Mouse (Mus musculus): Measurements from ENCODE around the gene Gm30302. TPM values are rescaled to one million over a fixed set of nuclear protein-coding genes. Genes with fewer than 3 reads are reported as not detected.
"Not testable (repeated sequence)": the region's sequence is repeated elsewhere in the genome, so short reads cannot be mapped to it uniquely, and the experiment has no call there.

Gm30302 gene
- polyA plus RNA-seq, 1 experiment from 2014 or later: not detected

- not testable (repeated sequence) for ATAC-seq (replicated peaks); H3K36me3 ChIP-seq (replicated peaks); H3K9me3 ChIP-seq; H3K27me3 ChIP-seq (replicated peaks); H3K9ac ChIP-seq; H3K4me1 ChIP-seq; H3K4me2 ChIP-seq; H3K27ac ChIP-seq; H3K4me3 ChIP-seq
Observed at GRCm38 (mm10) chr13:49771536-49771935, 27.3 kb downstream of the Gm30302 start.

- no peaks in the 10 kb centered on the region for H3K9me3 ChIP-seq
- no peak overlapping the region for H3K4me3 ChIP-seq
- H3K27ac ChIP-seq: no peak overlapping the region
- H3K36me3 ChIP-seq (replicated peaks): no peaks in the 10 kb centered on the region
- H3K27me3 ChIP-seq (replicated peaks): no peaks in the 10 kb centered on the region
- 87% methylated on average over 16 of the region's 16 CpGs for WGBS
- H3K4me1 ChIP-seq: no peaks in the 10 kb centered on the region
- no peak for ATAC-seq (replicated peaks)
- no peak overlapping the region for H3K4me2 ChIP-seq
- no peak overlapping the region for H3K9ac ChIP-seq
Observed at GRCm38 (mm10) chr13:49769111-49769510, 29.7 kb downstream of the Gm30302 start.

GRCm38 (mm10) chr13:49768048-49768447 lies 30.8 kb downstream of the Gm30302 start:
- no peak for ATAC-seq (replicated peaks)
- Histone ChIP-seq H3K27ac (no peak overlapping the region), H3K4me3 (no peak overlapping the region), H3K27me3 (replicated peaks) (no peaks in the 10 kb centered on the region), H3K9me3 (no peaks in the 10 kb centered on the region), H3K4me2 (no peak overlapping the region), H3K36me3 (replicated peaks) (no peaks in the 10 kb centered on the region), H3K4me1 (no peaks in the 10 kb centered on the region), H3K9ac (no peak overlapping the region)
- WGBS: 95% methylated on average over 2 of the region's 2 CpGs

- no peaks in the 10 kb centered on the region for H3K9me3 ChIP-seq
- no peaks in the 10 kb centered on the region for H3K27me3 ChIP-seq (replicated peaks)
- ATAC-seq (replicated peaks): no peak; the same call in 1 of the 2 replicates
- H3K9ac ChIP-seq: no peak overlapping the region
- H3K4me3 ChIP-seq: no peak overlapping the region
- H3K4me1 ChIP-seq: no peaks in the 10 kb centered on the region
- WGBS: 67% methylated on average over 9 of the region's 9 CpGs
- no peak overlapping the region for H3K27ac ChIP-seq
- H3K4me2 ChIP-seq: no peak overlapping the region
- H3K36me3 ChIP-seq (replicated peaks): no peaks in the 10 kb centered on the region
Observed at GRCm38 (mm10) chr13:49766269-49766668, 32.5 kb downstream of the Gm30302 start.

GRCm38 (mm10) chr13:49765306-49765705 lies 33.5 kb downstream of the Gm30302 start:
- Histone ChIP-seq H3K4me3 (no peak overlapping the region), H3K9ac (no peak overlapping the region), H3K27me3 (replicated peaks) (no peaks in the 10 kb centered on the region), H3K36me3 (replicated peaks) (no peaks in the 10 kb centered on the region), H3K4me1 (no peaks in the 10 kb centered on the region), H3K4me2 (no peak overlapping the region), H3K27ac (no peak overlapping the region), H3K9me3 (no peaks in the 10 kb centered on the region)
- ATAC-seq (replicated peaks): no peak
- 82% methylated on average over 8 of the region's 8 CpGs for WGBS

- Histone ChIP-seq H3K4me2 (no peak overlapping the region), H3K4me3 (no peak overlapping the region), H3K9ac (no peak overlapping the region), H3K27ac (no peak overlapping the region), H3K4me1 (no peaks in the 10 kb centered on the region), H3K27me3 (replicated peaks) (no peaks in the 10 kb centered on the region), H3K36me3 (replicated peaks) (no peaks in the 10 kb centered on the region), H3K9me3 (no peaks in the 10 kb centered on the region)
- no peak for ATAC-seq (replicated peaks)
- WGBS: 87% methylated on average over 14 of the region's 14 CpGs
Observed at GRCm38 (mm10) chr13:49762208-49762607, 36.6 kb downstream of the Gm30302 start.

GRCm38 (mm10) chr13:49760675-49761074 lies 38.1 kb downstream of the Gm30302 start:
- WGBS: 64% methylated on average over 1 of the region's 1 CpGs
- H3K4me1 ChIP-seq: no peaks in the 10 kb centered on the region
- no peak overlapping the region for H3K4me2 ChIP-seq
- no peaks in the 10 kb centered on the region for H3K36me3 ChIP-seq (replicated peaks)
- no peak overlapping the region for H3K27ac ChIP-seq
- H3K9me3 ChIP-seq: no peaks in the 10 kb centered on the region
- ATAC-seq (replicated peaks): no peak
- H3K4me3 ChIP-seq: no peak overlapping the region
- no peak overlapping the region for H3K9ac ChIP-seq
- H3K27me3 ChIP-seq (replicated peaks): no peaks in the 10 kb centered on the region

GRCm38 (mm10) chr13:49757966-49758365 lies 40.8 kb downstream of the Gm30302 start:
- 88% methylated on average over 4 of the region's 4 CpGs for WGBS
- H3K4me2 ChIP-seq: no peak overlapping the region
- H3K9ac ChIP-seq: no peak overlapping the region
- H3K36me3 ChIP-seq (replicated peaks): no peaks in the 10 kb centered on the region
- no peaks in the 10 kb centered on the region for H3K9me3 ChIP-seq
- H3K4me1 ChIP-seq: no peaks in the 10 kb centered on the region
- no peaks in the 10 kb centered on the region for H3K27me3 ChIP-seq (replicated peaks)
- H3K27ac ChIP-seq: no peak overlapping the region
- ATAC-seq (replicated peaks): no peak
- H3K4me3 ChIP-seq: no peak overlapping the region

- Histone ChIP-seq H3K27me3 (replicated peaks) (no peaks in the 10 kb centered on the region), H3K27ac (no peak overlapping the region), H3K9ac (no peak overlapping the region), H3K4me1 (no peaks in the 10 kb centered on the region), H3K36me3 (replicated peaks) (no peaks in the 10 kb centered on the region), H3K9me3 (no peaks in the 10 kb centered on the region), H3K4me2 (no peak overlapping the region), H3K4me3 (no peak overlapping the region)
- 89% methylated on average over 9 of the region's 9 CpGs for WGBS
- no peak for ATAC-seq (replicated peaks)
Observed at GRCm38 (mm10) chr13:49756591-49756990, 42.2 kb downstream of the Gm30302 start.

GRCm38 (mm10) chr13:49741285-49742040 lies 57.3 kb downstream of the Gm30302 start:
- Histone ChIP-seq H3K4me3 (no peak overlapping the region), H3K9me3 (no peaks in the 10 kb centered on the region), H3K27me3 (replicated peaks) (no peaks in the 10 kb centered on the region), H3K27ac (no peak overlapping the region), H3K36me3 (replicated peaks) (no peaks in the 10 kb centered on the region), H3K9ac (no peak overlapping the region), H3K4me1 (no peaks in the 10 kb centered on the region), H3K4me2 (no peak overlapping the region)
- 95% methylated on average over 16 of the region's 16 CpGs for WGBS
- no peak for ATAC-seq (replicated peaks)

GRCm38 (mm10) chr13:49738011-49738410 lies 60.8 kb downstream of the Gm30302 start:
- no peak overlapping the region for H3K27ac ChIP-seq
- H3K36me3 ChIP-seq (replicated peaks): peaks cover 25% of the 10 kb centered on the region
- H3K9me3 ChIP-seq: no peaks in the 10 kb centered on the region
- no peak for ATAC-seq (replicated peaks)
- H3K4me2 ChIP-seq: no peak overlapping the region
- no peaks in the 10 kb centered on the region for H3K4me1 ChIP-seq
- H3K4me3 ChIP-seq: no peak overlapping the region
- H3K27me3 ChIP-seq (replicated peaks): no peaks in the 10 kb centered on the region
- H3K9ac ChIP-seq: no peak overlapping the region
- WGBS: 89% methylated on average over 2 of the region's 2 CpGs

GRCm38 (mm10) chr13:49736430-49736829 lies 62.4 kb downstream of the Gm30302 start:
- Histone ChIP-seq H3K36me3 (replicated peaks) (peaks cover 41% of the 10 kb centered on the region), H3K4me3 (no peak overlapping the region), H3K9ac (no peak overlapping the region), H3K4me1 (no peaks in the 10 kb centered on the region), H3K4me2 (no peak overlapping the region), H3K27ac (no peak overlapping the region), H3K27me3 (replicated peaks) (no peaks in the 10 kb centered on the region), H3K9me3 (no peaks in the 10 kb centered on the region)
- 92% methylated on average over 2 of the region's 2 CpGs for WGBS
- no peak for ATAC-seq (replicated peaks)

Measured in midbrain, embryonic 15.5 days (tissue).